Mouse (Mus musculus) brain, embryonic 14.5 days (tissue): ENCODE data around the gene Pdpk1. TPM values are rescaled to one million over a fixed set of nuclear protein-coding genes. Genes with fewer than 3 reads are reported as not detected.

Experiments
- DNase-seq: peaks from one replicate; pipeline ENCODE4 v3.0.0-alpha.2; 2011; ENCODE audit warnings: low read depth
- CTCF ChIP-seq: fragments of 200-500 bp; IDR thresholded peaks from 2 replicates; pipeline ENCODE4 v1.5.1; 2012; ENCODE audit warnings: inconsistent platforms, mild to moderate bottlenecking, moderate library complexity, borderline replicate concordance; ENCODE audit not compliant: insufficient read depth, insufficient read length; ENCODE audit errors: extremely low read depth
- POLR2A ChIP-seq: fragments of 200-500 bp; IDR thresholded peaks from 2 replicates; pipeline ENCODE4 v1.6.1; 2012; ENCODE audit warnings: mild to moderate bottlenecking, inconsistent platforms, borderline replicate concordance; ENCODE audit not compliant: poor library complexity, insufficient read depth, insufficient read length, severe bottlenecking; ENCODE audit errors: extremely low read depth
- polyA plus RNA-seq: library from polyadenylated mRNA; depleted of rRNA; stranded (reverse); fragments of >200 nt; gene quantifications from 2 replicates; pipeline ENCODE4 v1.2.3, GENCODE M21; 2012

Gene Pdpk1
- polyA plus RNA-seq, 1 experiment: 37.3 TPM

- DNase-seq: no peak
- TF ChIP-seq POLR2A (no peak), CTCF (no peak)
Observed at GRCm38 (mm10) chr17:24157526-24157925, 6.8 kb upstream of the Pdpk1 start.

GRCm38 (mm10) chr17:24157121-24157520 is 6.4 kb upstream of the Pdpk1 start:
- no peak for TF ChIP-seq POLR2A
- TF ChIP-seq CTCF: no peak
- DNase-seq: no peak

- TF ChIP-seq POLR2A: no peak
- no peak for TF ChIP-seq CTCF
- no peak for DNase-seq
Observed at GRCm38 (mm10) chr17:24156394-24156793, 5.7 kb upstream of the Pdpk1 start.

- DNase-seq: no peak
- TF ChIP-seq CTCF (no peak), POLR2A (no peak)
Observed at GRCm38 (mm10) chr17:24155742-24156141, 5.0 kb upstream of the Pdpk1 start.

- TF ChIP-seq CTCF (no peak), POLR2A (no peak)
Observed at GRCm38 (mm10) chr17:24154463-24154862, 3.7 kb upstream of the Pdpk1 start.

GRCm38 (mm10) chr17:24151890-24152563 is 1.3 kb upstream of the Pdpk1 start:
- peak; percentile 82 for TF ChIP-seq CTCF
- TF ChIP-seq POLR2A: no peak
- DNase-seq: peak; percentile 84

More at GRCm38 (mm10) chr17:24154463-24154862, 3.7 kb upstream of the Pdpk1 start:
- no peak for DNase-seq

DNA sequence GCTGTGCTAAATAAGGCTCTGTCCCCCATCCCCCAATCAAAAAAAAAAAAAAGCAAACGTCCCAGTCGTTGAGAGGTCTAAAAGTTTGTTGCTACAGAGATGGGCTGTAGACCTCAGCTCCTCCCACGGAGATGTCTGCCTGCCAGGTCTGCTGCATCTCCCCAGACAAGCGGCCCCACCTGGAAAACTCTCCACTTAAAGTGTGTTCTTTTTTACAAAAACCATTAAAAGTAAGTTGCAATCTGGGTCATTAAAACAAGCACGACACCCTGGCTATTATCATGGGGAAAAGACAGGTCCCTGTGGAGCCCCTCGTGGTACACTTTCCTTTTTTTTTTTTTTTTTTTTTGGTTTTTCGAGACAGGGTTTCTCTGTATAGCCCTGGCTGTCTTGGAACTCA is 658 bp upstream of the Pdpk1 start:
- TF ChIP-seq CTCF (no peak), POLR2A (no peak)
- DNase-seq: no peak

- no peak for TF ChIP-seq CTCF
- no peak for TF ChIP-seq POLR2A
- DNase-seq: no peak
Observed at GRCm38 (mm10) chr17:24149421-24149820, 1.3 kb downstream of the Pdpk1 start.

GRCm38 (mm10) chr17:24142897-24143296 is 7.8 kb downstream of the Pdpk1 start:
- TF ChIP-seq CTCF: no peak
- no peak for TF ChIP-seq POLR2A
- DNase-seq: no peak

GRCm38 (mm10) chr17:24141425-24141920 is 9.3 kb downstream of the Pdpk1 start:
- no peak for TF ChIP-seq CTCF
- peak; percentile 90 for TF ChIP-seq POLR2A
- DNase-seq: peak; percentile 99

DNA sequence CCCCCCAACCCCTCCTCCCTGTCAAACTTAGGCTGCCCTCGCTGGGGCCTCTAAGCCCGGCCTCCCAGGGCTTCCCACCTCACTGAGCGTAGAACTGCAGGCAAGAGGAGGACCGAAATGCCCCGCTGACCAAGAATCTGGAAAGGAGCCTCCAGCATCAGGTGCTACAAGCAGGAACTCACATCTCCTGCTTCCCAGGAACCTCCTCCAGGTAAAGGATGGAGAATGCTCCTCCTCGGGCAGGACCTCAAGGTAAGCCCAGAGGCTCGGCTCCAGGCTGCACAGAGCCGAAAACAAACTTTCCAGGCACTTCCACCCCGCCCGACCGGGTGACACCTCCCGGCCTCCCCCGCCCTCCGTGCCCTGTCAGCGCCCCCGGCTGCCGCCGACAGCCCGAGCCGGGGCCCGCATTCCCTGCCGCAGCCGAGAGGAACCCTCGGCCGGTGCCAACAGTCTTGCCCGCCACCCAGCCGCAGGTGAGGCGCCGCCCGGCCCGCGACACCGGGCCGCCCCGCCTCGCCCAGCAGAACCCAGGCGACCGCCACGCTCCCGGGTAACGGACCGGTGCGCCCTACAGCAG is 9.8 kb downstream of the Pdpk1 start:
- peak; percentile 16 for DNase-seq
- TF ChIP-seq POLR2A (no peak), CTCF (no peak)

DNA sequence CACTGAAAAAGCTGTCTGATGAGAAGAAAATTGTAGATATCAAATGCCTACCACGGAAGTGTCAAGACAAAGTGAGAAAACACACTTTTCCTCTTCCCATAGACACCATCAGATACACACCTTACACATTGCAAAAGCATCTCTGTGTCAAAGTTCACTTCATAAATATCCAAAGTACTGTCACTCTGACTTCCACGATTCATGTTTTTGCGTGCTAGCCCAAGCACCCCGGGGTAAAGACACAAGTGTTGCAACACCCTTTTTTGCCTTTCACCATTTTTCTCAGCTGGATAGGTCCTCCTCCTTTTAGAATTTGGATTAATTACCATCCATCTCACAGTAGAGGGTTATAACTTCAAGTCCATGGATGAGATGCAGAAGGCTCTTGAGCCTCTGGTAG is 10.8 kb downstream of the Pdpk1 start:
- TF ChIP-seq POLR2A (no peak), CTCF (no peak)
- DNase-seq: no peak

- TF ChIP-seq CTCF: no peak
- no peak for TF ChIP-seq POLR2A
- DNase-seq: no peak
Observed at GRCm38 (mm10) chr17:24139256-24139655, 11.5 kb downstream of the Pdpk1 start.
